Mouse (Mus musculus): ENCODE measurements around the gene Lix1. TPM values are rescaled to one million over a fixed set of nuclear protein-coding genes. Genes with fewer than 3 reads are reported as not detected.
"Not testable (repeated sequence)": the region's sequence is repeated elsewhere in the genome, so short reads cannot be mapped to it uniquely, and the experiment has no call there.

Lix1 gene
- total RNA-seq, 2 experiments from 2014 or later: 2.9 to 3.2 TPM

- no peak for DNase-seq
- intact Hi-C loops (cut with DNase I; ENCODE audit: low total_unique reads): no loop called here
Observed at GRCm38 (mm10) chr17:17454573-17454972, 52.1 kb downstream of the Lix1 start.

- intact Hi-C loops (cut with DNase I; ENCODE audit: low total_unique reads): no loop called here
- DNase-seq: no peak
Observed at GRCm38 (mm10) chr17:17485789-17486188, 83.3 kb downstream of the Lix1 start.

GRCm38 (mm10) chr17:17490820-17491621 is 88.5 kb downstream of the Lix1 start:
- DNase-seq: no peak
- intact Hi-C loops (cut with DNase I; ENCODE audit: low total_unique reads): no loop called here

- no peak for DNase-seq
- intact Hi-C loops (cut with DNase I; ENCODE audit: low total_unique reads): no loop called here
Observed at GRCm38 (mm10) chr17:17491622-17492001, 89.1 kb downstream of the Lix1 start.

- no peak for DNase-seq
- intact Hi-C loops (cut with DNase I; ENCODE audit: low total_unique reads): no loop called here
Observed at GRCm38 (mm10) chr17:17492116-17492515, 89.6 kb downstream of the Lix1 start.

GRCm38 (mm10) chr17:17496234-17496633 is 93.8 kb downstream of the Lix1 start:
- intact Hi-C loops (cut with DNase I; ENCODE audit: low total_unique reads); DNase-seq: not testable (repeated sequence)

GRCm38 (mm10) chr17:17496730-17497129 is 94.3 kb downstream of the Lix1 start:
- DNase-seq: no peak

GRCm38 (mm10) chr17:17498848-17499247 is 96.4 kb downstream of the Lix1 start:
- intact Hi-C loops (cut with DNase I; ENCODE audit: low total_unique reads): no loop called here
- no peak for DNase-seq

More at GRCm38 (mm10) chr17:17496730-17497129, 94.3 kb downstream of the Lix1 start:
- intact Hi-C loops (cut with DNase I; ENCODE audit: low total_unique reads): no loop called here

- DNase-seq: no peak
- intact Hi-C loops (cut with DNase I; ENCODE audit: low total_unique reads): no loop called here
Observed at GRCm38 (mm10) chr17:17499278-17499677, 96.8 kb downstream of the Lix1 start.

- intact Hi-C loops (cut with DNase I; ENCODE audit: low total_unique reads): no loop called here
Observed at GRCm38 (mm10) chr17:17506677-17507076, 104.2 kb downstream of the Lix1 start.

More at GRCm38 (mm10) chr17:17506677-17507076, 104.2 kb downstream of the Lix1 start:
- no peak for DNase-seq

Other genes with a start within 250 kb of the Lix1 start
- gene Riok2, start 28.4 kb upstream of the Lix1 start, total RNA-seq (2021): 10 to 100 TPM; 12.0 to 13.4 TPM
- gene Lnpep, start 222.4 kb downstream of the Lix1 start, total RNA-seq (2021): 100 to 1,000 TPM in 1 of 2 experiments, 10 to 100 TPM in 1; 77.2 to 102 TPM